ENCODE assay signal across 8 mouse cellular contexts in genomic region chr5:129586016-129586415, GRCm38 (mm10). TPM values are rescaled to one million over a fixed set of nuclear protein-coding genes. Genes with fewer than 3 reads are reported as not detected.
DNase-seq lines count a peak whose midpoint lies in the region; ATAC-seq and TF ChIP-seq lines count a peak whose summit lies in the region.

No protein-coding gene starts in this region.

- WGBS in bone marrow, adult 2 months, result under 1% methylated on average over 17 of the region's 17 CpGs
- under 1% methylated on average over 17 of the region's 17 CpGs for WGBS in embryonic facial prominence, embryonic 13.5 days
- under 1% methylated on average over 17 of the region's 17 CpGs for WGBS in heart, embryonic 10.5 days
- under 1% methylated on average over 17 of the region's 17 CpGs for WGBS in kidney, embryonic 14.5 days
- under 1% methylated on average over 17 of the region's 17 CpGs for WGBS in liver, embryonic 11.5 days
- under 1% methylated on average over 17 of the region's 17 CpGs for WGBS in stomach, embryonic 14.5 days

- H3K27me3 ChIP-seq in embryonic facial prominence, embryonic 13.5 days, result peaks cover 65% of the 10 kb centered on the region
- peaks cover 84% of the 10 kb centered on the region for H3K27me3 ChIP-seq in heart, embryonic 10.5 days (ENCODE audit: insufficient read depth, poor library complexity, severe bottlenecking)
- H3K27me3 ChIP-seq in kidney, embryonic 14.5 days (ENCODE audit: control insufficient read depth, insufficient read depth, low read length), result peaks cover 33% of the 10 kb centered on the region
- peaks cover 60% of the 10 kb centered on the region for H3K27me3 ChIP-seq in liver, embryonic 11.5 days (replicated peaks; ENCODE audit: control insufficient read depth, insufficient read depth, low read length)
- H3K27me3 ChIP-seq in stomach, embryonic 14.5 days (ENCODE audit: control insufficient read depth, insufficient read depth, low read length), result 0 out of 2 replicates have a peak, but pooled peaks cover 19% of the 10 kb centered on the region

- ATAC-seq in embryonic facial prominence, embryonic 13.5 days (ENCODE audit: insufficient number of reproducible peaks, insufficient read depth, low FRiP score, low TSS enrichment, low read depth), result no peak; the same call in 1 of the 2 replicates
- ATAC-seq in kidney, embryonic 14.5 days (ENCODE audit: low FRiP score, low TSS enrichment), result peak; percentile 58
- peak; percentile 34 for ATAC-seq in liver, embryonic 11.5 days (replicated peaks; ENCODE audit: low FRiP score)
- peak; percentile 53; the same call in 1 of the 2 replicates for ATAC-seq in stomach, embryonic 14.5 days (ENCODE audit: insufficient number of reproducible peaks, insufficient read depth, low FRiP score, low read depth)

- no peaks in the 10 kb centered on the region for H3K9me3 ChIP-seq in embryonic facial prominence, embryonic 13.5 days
- no peaks in the 10 kb centered on the region for H3K9me3 ChIP-seq in heart, embryonic 10.5 days
- no peaks in the 10 kb centered on the region for H3K9me3 ChIP-seq in kidney, embryonic 14.5 days (ENCODE audit: control insufficient read depth, low read length)
- no peaks in the 10 kb centered on the region for H3K9me3 ChIP-seq in liver, embryonic 11.5 days (ENCODE audit: control insufficient read depth, low read length)
- H3K9me3 ChIP-seq in stomach, embryonic 14.5 days (ENCODE audit: control insufficient read depth, low read depth, low read length), result no peaks in the 10 kb centered on the region

- 0 out of 2 replicates have a peak, but pooled peaks have one; percentile 11 for TF ChIP-seq POLR2A in bone marrow, adult 2 months (IDR thresholded peaks at IDR 0.05; ENCODE audit: borderline replicate concordance, control insufficient read depth, low read depth, low read length)

- 0 out of 2 replicates have a peak, but pooled peaks cover 1% of the 10 kb centered on the region for H3K4me1 ChIP-seq in bone marrow, adult 2 months (ENCODE audit: control insufficient read depth, insufficient read depth, low read length)
- H3K4me1 ChIP-seq in embryonic facial prominence, embryonic 13.5 days, result peaks cover 30% of the 10 kb centered on the region
- peaks cover 33% of the 10 kb centered on the region for H3K4me1 ChIP-seq in heart, embryonic 10.5 days
- H3K4me1 ChIP-seq in kidney, embryonic 14.5 days (ENCODE audit: control insufficient read depth, insufficient read depth, low read length), result peaks cover 13% of the 10 kb centered on the region; the same call in 1 of the 2 replicates
- peaks cover 21% of the 10 kb centered on the region for H3K4me1 ChIP-seq in liver, embryonic 11.5 days (replicated peaks; ENCODE audit: control insufficient read depth, insufficient read depth, low read length)
- H3K4me1 ChIP-seq in stomach, embryonic 14.5 days (ENCODE audit: control insufficient read depth, insufficient read depth, low read length), result peaks cover 21% of the 10 kb centered on the region

- H3K9ac ChIP-seq in embryonic facial prominence, embryonic 13.5 days, result peak overlapping the region; percentile 53
- H3K9ac ChIP-seq in kidney, embryonic 14.5 days (ENCODE audit: low read depth, low read length), result peak overlapping the region; percentile 18; the same call in 1 of the 2 replicates
- no peak overlapping the region for H3K9ac ChIP-seq in liver, embryonic 11.5 days (ENCODE audit: low read depth, low read length)
- no peak overlapping the region; the same call in 1 of the 2 replicates for H3K9ac ChIP-seq in stomach, embryonic 14.5 days (replicated peaks; ENCODE audit: low read depth, low read length)

- no peak overlapping the region for H3K4me3 ChIP-seq in bone marrow, adult 2 months (replicated peaks; ENCODE audit: control insufficient read depth, low read depth, low read length)
- H3K4me3 ChIP-seq in embryonic facial prominence, embryonic 13.5 days, result peak overlapping the region; percentile 66
- peak overlapping the region; percentile 81 for H3K4me3 ChIP-seq in heart, embryonic 10.5 days
- H3K4me3 ChIP-seq in kidney, embryonic 14.5 days (ENCODE audit: low read length), result peak overlapping the region; percentile 73
- peak overlapping the region; percentile 71; the same call in 1 of the 2 replicates for H3K4me3 ChIP-seq in liver, embryonic 11.5 days (ENCODE audit: low read depth, low read length)
- 0 out of 2 replicates have a peak overlapping the region, but pooled peaks have one; percentile 12 for H3K4me3 ChIP-seq in stomach, embryonic 14.5 days (ENCODE audit: low read depth, low read length)

- TF ChIP-seq CTCF in bone marrow, adult 2 months (IDR thresholded peaks at IDR 0.05; ENCODE audit: control insufficient read depth, insufficient read depth, low read length), result peak; percentile 73

- H3K4me2 ChIP-seq in embryonic facial prominence, embryonic 13.5 days, result peak overlapping the region; percentile 100
- peak overlapping the region; percentile 100 for H3K4me2 ChIP-seq in kidney, embryonic 14.5 days (replicated peaks; ENCODE audit: low read depth, low read length)
- H3K4me2 ChIP-seq in liver, embryonic 11.5 days, result peak overlapping the region; percentile 100
- peak overlapping the region; percentile 93 for H3K4me2 ChIP-seq in stomach, embryonic 14.5 days (replicated peaks; ENCODE audit: low read depth, low read length)

- no peaks in the 10 kb centered on the region for H3K36me3 ChIP-seq in embryonic facial prominence, embryonic 13.5 days
- no peaks in the 10 kb centered on the region for H3K36me3 ChIP-seq in heart, embryonic 10.5 days
- no peaks in the 10 kb centered on the region for H3K36me3 ChIP-seq in kidney, embryonic 14.5 days (ENCODE audit: control insufficient read depth, insufficient read depth, low read length)
- no peaks in the 10 kb centered on the region for H3K36me3 ChIP-seq in liver, embryonic 11.5 days (ENCODE audit: control insufficient read depth, insufficient read depth, low read length)
- no peaks in the 10 kb centered on the region for H3K36me3 ChIP-seq in stomach, embryonic 14.5 days (ENCODE audit: control insufficient read depth, insufficient read depth, low read length)

- peak; percentile 90 for DNase-seq in CD4-positive, CD25-positive, alpha-beta regulatory T cell, adult 2 months (ENCODE audit: low read depth, low spot score)
- DNase-seq in heart, embryonic 10.5 days (ENCODE audit: low spot score), result peak; percentile 93
- DNase-seq in liver, embryonic 11.5 days (ENCODE audit: low spot score), result peak; percentile 84
- peak; percentile 90 for DNase-seq in naive thymus-derived CD4-positive, alpha-beta T cell, adult 2 months (ENCODE audit: low read depth)

- H3K27ac ChIP-seq in bone marrow, adult 2 months (ENCODE audit: control insufficient read depth, insufficient read depth, low read depth, low read length, poor library complexity), result no peak overlapping the region
- H3K27ac ChIP-seq in embryonic facial prominence, embryonic 13.5 days, result no peak overlapping the region
- H3K27ac ChIP-seq in heart, embryonic 10.5 days, result no peak overlapping the region
- H3K27ac ChIP-seq in kidney, embryonic 14.5 days (ENCODE audit: low read depth, low read length), result no peak overlapping the region
- H3K27ac ChIP-seq in liver, embryonic 11.5 days (ENCODE audit: low read depth, low read length), result no peak overlapping the region
- no peak overlapping the region for H3K27ac ChIP-seq in stomach, embryonic 14.5 days (ENCODE audit: low read length)

RNA-seq across cellular contexts. Expression of gene Mmp17, which starts 2.0 kb away (rescaled TPM):
- 0.20 TPM in 1 of 2 replicates, not detected in the other for polyA plus RNA-seq in bone marrow, adult 2 months (2011; ENCODE audit: insufficient read depth, insufficient read length, low replicate concordance, missing spikeins)
- 3.6 and 3.9 TPM in 2 replicates for polyA plus RNA-seq in embryonic facial prominence, embryonic 13.5 days (2015; fragmentation: Nextera tagmentation; extraction: Ambion mirVana)
- 0.71 and 1.3 TPM in 2 replicates for polyA plus RNA-seq in heart, embryonic 10.5 days (2016; fragmentation: Nextera tagmentation; extraction: Ambion mirVana)
- 2.0 TPM in 2 replicates for polyA plus RNA-seq in kidney, embryonic 14.5 days (2014; fragmentation: Nextera tagmentation; extraction: Ambion mirVana)
- polyA plus RNA-seq in liver, embryonic 11.5 days (2014; fragmentation: Nextera tagmentation; extraction: Ambion mirVana), result 0.44 and 0.67 TPM in 2 replicates
- 2.3 and 3.4 TPM in 2 replicates for polyA plus RNA-seq in stomach, embryonic 14.5 days (2014; fragmentation: Nextera tagmentation; extraction: Ambion mirVana)

Comparison
In these comparisons a context has a peak if more than half of its experiments do, and no peak if none do; other contexts are left out.
1. H3K9ac ChIP-seq: peak in embryonic facial prominence, embryonic 13.5 days (single experiment) and kidney, embryonic 14.5 days (single experiment); none in liver, embryonic 11.5 days (single experiment) and stomach, embryonic 14.5 days (single experiment).
2. Peak in every context shown above with its lines, with median percentiles within 50 percentile points of each other: DNase-seq and H3K4me2 ChIP-seq.